Mouse (Mus musculus): ENCODE measurements around the gene C2.
"Not testable (repeated sequence)": the region's sequence is repeated elsewhere in the genome, so short reads cannot be mapped to it uniquely, and the experiment has no call there.

Gene C2

DNA sequence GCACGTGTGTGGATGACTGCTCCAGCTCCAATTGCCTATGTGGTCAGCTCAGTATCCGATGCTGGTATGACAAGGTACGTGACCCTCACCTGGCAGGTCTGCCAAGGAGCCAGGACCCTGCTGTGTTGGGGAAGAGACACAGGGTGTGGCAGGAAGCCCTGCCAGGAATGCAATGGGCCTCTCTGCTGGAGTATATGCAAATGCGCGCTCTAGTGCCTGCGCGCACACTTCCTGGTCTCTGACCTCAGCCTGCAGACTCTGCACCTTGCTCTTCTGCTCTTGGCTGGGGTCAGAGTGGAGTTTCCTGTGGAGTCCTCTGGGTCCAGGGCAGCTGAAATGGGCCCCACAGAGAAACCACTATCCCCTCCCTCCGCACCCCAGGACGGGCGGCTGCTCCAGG, 12.9 kb upstream of the C2 start:
- no peak for DNase-seq (ENCODE audit: low read depth)

- no peak for DNase-seq (ENCODE audit: low read depth)
These were observed 4.8 kb upstream of the C2 start for GRCm38 (mm10) chr17:34902895-34903294.

DNA sequence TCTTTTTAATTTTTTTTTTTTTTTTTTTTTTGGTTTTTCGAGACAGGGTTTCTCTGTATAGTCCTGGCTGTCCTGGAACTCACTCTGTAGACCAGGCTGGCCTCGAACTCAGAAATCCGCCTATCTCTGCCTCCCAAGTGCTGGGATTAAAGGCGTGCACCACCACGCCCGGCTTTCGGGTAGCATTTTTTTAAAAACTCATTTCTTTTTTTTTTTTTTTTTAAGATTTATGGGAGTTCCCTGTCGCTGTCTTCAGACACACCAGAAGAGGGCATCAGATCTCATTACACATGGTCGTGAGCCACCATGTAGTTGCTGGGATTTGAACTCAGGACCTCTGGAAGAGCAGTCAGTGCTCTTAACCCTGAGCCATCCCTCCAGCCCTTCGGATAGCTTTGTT, 3.9 kb upstream of the C2 start:
- not testable (repeated sequence) for DNase-seq (ENCODE audit: low read depth)

- DNase-seq (ENCODE audit: low read depth) = not testable (repeated sequence)
These were observed 2.8 kb upstream of the C2 start for GRCm38 (mm10) chr17:34900826-34901225.

- no peak for DNase-seq (ENCODE audit: low read depth)
These were observed 1.8 kb upstream of the C2 start for GRCm38 (mm10) chr17:34899890-34900243.

- DNase-seq (ENCODE audit: low read depth) = no peak
These were observed 1.2 kb upstream of the C2 start for GRCm38 (mm10) chr17:34899053-34899889.

DNA sequence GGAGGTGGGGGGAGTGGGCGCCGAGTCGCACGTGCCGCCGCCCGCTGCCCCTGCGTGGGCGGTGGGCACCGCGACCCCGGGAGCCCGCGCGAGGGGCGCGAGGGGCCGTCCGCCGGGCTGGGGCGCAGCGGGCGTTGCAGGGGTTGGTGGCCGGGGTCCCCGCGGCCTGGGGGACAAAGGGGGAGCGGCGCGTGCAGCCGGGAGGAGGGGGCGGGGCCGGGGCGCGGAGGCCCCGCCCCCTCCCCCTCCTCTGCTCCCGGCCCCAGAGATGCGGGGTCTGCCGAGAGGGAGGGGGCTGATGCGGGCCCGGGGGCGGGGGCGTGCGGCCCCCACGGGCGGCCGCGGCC, 614 bp upstream of the C2 start:
- DNase-seq (ENCODE audit: low read depth) = no peak

- no peak for DNase-seq (ENCODE audit: low read depth)
These were observed 499 bp downstream of the C2 start for GRCm38 (mm10) chr17:34897373-34898159.

DNA sequence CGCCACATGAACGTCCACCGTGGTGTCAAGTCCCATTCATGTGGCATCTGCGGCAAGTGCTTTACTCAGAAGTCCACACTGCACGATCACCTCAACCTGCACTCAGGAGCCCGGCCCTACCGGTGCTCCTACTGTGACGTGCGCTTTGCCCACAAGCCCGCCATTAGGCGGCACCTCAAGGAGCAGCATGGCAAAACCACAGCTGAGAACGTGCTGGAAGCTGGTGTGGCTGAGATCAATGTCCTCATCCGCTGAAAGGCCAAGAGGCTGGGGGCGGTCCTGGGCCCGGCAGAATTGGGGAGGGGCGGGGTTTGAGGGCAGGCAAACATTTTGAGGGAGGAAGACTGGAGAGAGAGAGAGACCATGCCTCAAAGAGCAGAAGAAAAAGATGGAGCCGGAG, 1.7 kb downstream of the C2 start:
- DNase-seq (ENCODE audit: low read depth) = no peak

- DNase-seq (ENCODE audit: low read depth) = no peak
These were observed 2.3 kb downstream of the C2 start for GRCm38 (mm10) chr17:34895724-34896123.

GRCm38 (mm10) chr17:34894801-34895530, 3.1 kb downstream of the C2 start:
- no peak for DNase-seq (ENCODE audit: low read depth)

- DNase-seq (ENCODE audit: low read depth) = peak; percentile 79
These were observed 3.9 kb downstream of the C2 start for GRCm38 (mm10) chr17:34894074-34894597.

DNA sequence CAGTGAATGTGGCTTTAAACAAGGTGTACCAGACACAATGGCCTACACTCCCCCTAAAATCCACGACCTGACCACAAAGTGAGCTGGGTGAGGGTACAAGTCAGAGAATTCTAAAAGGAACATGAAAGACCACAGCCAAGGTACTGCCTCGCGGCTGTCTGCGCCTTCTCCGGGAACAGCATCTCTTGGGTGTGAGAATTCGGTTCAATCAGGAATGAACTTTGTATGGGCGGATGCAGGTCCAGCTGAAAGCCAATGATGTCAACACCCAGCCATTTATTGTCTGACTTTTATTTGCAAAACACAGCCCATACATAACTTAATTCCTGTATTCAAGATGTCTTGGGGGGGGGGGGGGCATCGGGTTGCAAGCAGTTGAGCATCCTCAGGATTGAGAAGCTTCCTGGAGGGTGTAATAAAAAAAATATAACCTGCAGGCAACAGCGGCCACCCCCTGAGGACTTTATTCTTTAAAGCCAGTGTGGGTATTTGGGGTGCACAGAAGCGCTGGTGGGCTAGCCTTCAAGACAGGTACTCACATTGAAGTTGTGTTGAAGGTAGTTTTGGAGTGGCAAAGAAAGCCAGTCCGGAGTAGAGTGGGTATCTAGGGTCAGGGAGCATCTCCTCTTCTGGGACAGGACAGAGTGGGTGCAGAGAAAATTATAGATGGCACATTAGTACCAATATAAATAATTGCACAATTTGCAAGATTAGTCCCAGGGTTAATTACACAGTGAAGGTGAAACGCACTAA, 4.8 kb downstream of the C2 start:
- DNase-seq (ENCODE audit: low read depth) = no peak

GRCm38 (mm10) chr17:34891377-34891776, 6.7 kb downstream of the C2 start:
- no peak for DNase-seq (ENCODE audit: low read depth)

DNA sequence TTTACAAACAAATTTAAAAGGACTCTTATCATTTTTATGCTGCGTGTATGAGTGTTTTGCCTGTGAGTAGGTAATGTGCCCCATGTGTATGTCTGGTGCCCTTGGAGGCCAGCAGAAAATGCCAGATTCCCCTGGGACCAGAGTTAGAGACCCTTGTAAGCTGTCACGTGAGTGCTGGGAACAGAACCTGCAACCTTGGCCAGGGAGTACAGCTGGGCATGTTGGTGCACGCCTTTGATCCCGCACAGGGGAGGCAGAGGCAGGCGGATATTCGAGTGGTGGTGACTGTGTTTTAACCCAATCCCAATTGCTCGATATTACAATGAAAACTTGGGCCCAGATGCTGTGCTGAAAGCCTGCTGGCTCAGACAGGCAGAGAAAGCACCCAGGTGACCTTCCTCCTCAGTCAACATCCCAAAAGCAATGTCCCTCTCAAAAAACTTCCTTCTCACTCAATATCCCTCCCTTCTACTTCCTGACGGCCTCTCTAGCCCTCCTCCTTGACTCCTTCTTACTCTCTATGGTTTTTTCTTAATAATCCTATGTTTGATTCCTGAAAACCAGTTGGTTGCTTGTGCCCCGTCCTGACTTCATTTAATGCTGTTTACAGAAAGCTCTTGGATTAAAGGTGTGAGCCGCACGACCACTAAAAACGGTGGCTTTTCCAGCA, 7.9 kb downstream of the C2 start:
- DNase-seq (ENCODE audit: low read depth) = no peak

GRCm38 (mm10) chr17:34887942-34888341, 10.1 kb downstream of the C2 start:
- no peak for DNase-seq (ENCODE audit: low read depth)

GRCm38 (mm10) chr17:34885615-34886014, 12.4 kb downstream of the C2 start:
- no peak for DNase-seq (ENCODE audit: low read depth)

DNA sequence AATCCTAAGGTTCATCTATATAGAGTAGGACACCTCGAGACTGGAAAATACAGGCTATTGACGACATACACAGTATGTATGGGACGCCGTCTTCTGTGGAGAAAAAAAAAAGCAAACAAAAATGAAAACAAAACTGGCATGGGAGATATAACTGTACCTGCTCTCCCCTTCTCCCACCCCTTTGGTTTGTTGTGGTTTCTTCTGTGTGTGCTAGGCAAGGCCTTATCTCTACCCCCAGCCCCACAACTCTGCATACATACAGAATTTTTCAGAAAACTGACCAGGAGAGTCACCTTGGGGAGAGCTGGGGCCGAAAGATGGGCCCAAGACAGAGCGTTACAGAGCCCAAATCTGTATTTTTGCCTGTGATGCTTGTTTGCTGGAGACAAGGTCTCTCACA, 13.4 kb downstream of the C2 start:
- no peak for DNase-seq (ENCODE audit: low read depth)

DNA sequence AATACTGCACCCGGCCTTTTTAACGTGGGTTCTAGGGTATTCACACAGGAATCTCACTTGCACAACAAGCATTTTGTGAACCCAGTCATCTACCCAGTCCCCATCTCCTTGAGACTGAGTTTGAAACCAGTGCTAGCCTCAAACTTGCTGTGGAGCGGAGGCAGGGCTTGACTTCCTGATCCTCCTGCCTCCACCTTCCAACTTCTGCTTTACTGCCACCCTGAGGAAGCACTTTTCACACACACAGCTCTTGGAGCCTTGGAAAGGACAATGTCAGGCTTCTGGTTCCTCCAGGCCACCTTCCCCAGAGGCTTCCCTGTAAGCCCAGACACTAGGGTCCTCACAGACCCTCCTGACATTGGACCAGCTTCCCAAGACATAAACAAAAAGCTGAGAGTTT, 14.7 kb downstream of the C2 start:
- DNase-seq (ENCODE audit: low read depth) = no peak

DNA sequence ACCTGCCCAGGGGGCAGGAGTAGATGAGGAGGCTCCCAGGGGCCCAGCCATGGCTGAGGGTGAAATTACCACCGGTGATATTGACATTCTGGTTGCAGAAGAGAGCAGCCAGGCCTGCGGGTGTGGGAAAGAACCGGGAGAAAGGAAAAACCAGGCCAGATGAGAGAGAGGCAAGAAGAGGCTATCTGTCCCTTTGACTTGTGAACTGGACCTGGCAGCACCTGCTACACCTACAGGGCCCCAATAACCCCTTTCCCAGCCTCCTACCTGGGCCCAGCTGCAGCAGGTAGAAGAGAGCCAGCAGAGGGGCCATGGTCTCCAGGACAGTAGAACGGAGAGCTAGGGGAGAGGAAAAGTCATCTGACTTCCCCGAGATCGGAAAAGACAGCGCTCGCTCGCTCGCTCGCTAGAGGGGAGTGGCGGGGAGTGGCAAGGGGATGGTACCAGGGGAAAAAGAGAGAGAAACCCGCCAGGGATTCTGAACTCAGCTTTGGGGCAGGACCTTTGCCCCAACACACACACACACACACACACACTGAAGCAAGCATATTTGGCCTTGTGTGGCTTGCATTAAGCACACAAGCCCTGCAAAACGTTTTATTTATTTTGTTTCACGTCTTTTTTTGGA, 16.3 kb downstream of the C2 start, which contains the start of gene Gm20547:
Gene Gm20547, minus strand, starts transcription at position 360 of the 628 bp plus-strand sequence.
- no peak for DNase-seq (ENCODE audit: low read depth)

DNA sequence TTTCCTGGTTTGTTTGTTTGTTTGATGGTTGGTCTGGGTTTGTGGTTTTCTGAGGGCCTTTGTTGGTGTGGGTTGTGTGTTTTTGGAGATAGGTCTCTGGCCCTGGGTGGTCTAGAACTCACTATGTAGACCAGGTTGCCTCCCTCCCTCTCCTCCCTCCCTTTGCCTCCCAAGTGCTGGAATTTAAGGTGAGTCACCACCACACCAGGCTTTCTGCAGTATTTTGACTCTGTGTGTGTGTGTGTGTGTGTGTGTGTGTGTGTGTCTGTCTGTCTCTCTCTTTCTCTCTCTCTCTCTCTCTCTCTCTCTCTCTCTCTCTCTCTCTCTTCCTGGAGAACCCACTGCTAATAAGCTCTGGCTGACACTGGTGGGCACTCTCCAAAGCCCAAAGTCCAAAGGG, 16.9 kb downstream of the C2 start:
- no peak for DNase-seq (ENCODE audit: low read depth)

Data from fibroblast of lung, adult 2 months (primary cell).